In genomic region chr5:3597171-3597570, GRCm38 (mm10) we compare ENCODE assay signal across 11 mouse cellular contexts. TPM values are rescaled to one million over a fixed set of nuclear protein-coding genes. Genes with fewer than 3 reads are reported as not detected.
DNase-seq lines count a peak whose midpoint lies in the region; ATAC-seq and TF ChIP-seq lines count a peak whose summit lies in the region.
"Had no signal": no experiment of that assay in that cellular context is flagged by ENCODE, and none has a peak within 500 bp of the region (broad histone marks: within the 10 kb centered on the region; RNA-seq: fewer than 3 reads in every experiment).

No protein-coding gene starts in this region.

- intact Hi-C loops in gastrocnemius, adult 2 months (cut with DNase I) = loop anchor here (5.0 kb wide), 1 partner anchor 50 kb away; no protein-coding TSS in a partner anchor

- peak overlapping the region; percentile 88; the same call in 1 of the 2 replicates for H3K4me3 ChIP-seq in gastrocnemius, adult 2 months
- H3K4me3 ChIP-seq in E14TG2a.4 (replicated peaks; ENCODE audit: low read length) = peak overlapping the region; percentile 99
- peak overlapping the region; percentile 71 for H3K4me3 ChIP-seq in forebrain, postnatal 0 days (ENCODE audit: low read depth, low read length)
- peak overlapping the region; percentile 86 for H3K4me3 ChIP-seq in liver, embryonic 15.5 days (replicated peaks)
- no peak overlapping the region for H3K4me3 ChIP-seq in thymus, adult 2 months (ENCODE audit: control insufficient read depth, insufficient read depth, low read length)

- H3K27ac ChIP-seq in gastrocnemius, adult 2 months = no peak overlapping the region
- H3K27ac ChIP-seq in forebrain, postnatal 0 days (ENCODE audit: low read depth, low read length) = no peak overlapping the region
- H3K27ac ChIP-seq in liver, embryonic 15.5 days (replicated peaks) = no peak overlapping the region
- H3K27ac ChIP-seq in thymus, adult 2 months (ENCODE audit: control insufficient read depth, insufficient read depth, low read length) = no peak overlapping the region

- no peaks in the 10 kb centered on the region for H3K9me3 ChIP-seq in E14TG2a.4 (ENCODE audit: low read length)
- H3K9me3 ChIP-seq in forebrain, postnatal 0 days (ENCODE audit: low read length) = no peaks in the 10 kb centered on the region
- H3K9me3 ChIP-seq in liver, embryonic 15.5 days (replicated peaks) = no peaks in the 10 kb centered on the region

- TF ChIP-seq POLR2A in thymus, adult 2 months (IDR thresholded peaks at IDR 0.05; ENCODE audit: control insufficient read depth, extremely low read depth, insufficient read depth, low read length, poor library complexity) = no peak

- no peak for DNase-seq in gastrocnemius, adult 2 months
- no peak for DNase-seq in gastrocnemius, postnatal 25 days
- no peak for DNase-seq in forebrain, postnatal 0 days
- DNase-seq in thymus, adult 2 months = no peak
- DNase-seq in cerebellum, postnatal 25 days = no peak

- H3K36me3 ChIP-seq in E14TG2a.4 (ENCODE audit: insufficient read depth, low read length) = peaks cover 26% of the 10 kb centered on the region
- 0 out of 2 replicates have a peak, but pooled peaks cover 2% of the 10 kb centered on the region for H3K36me3 ChIP-seq in forebrain, postnatal 0 days (ENCODE audit: insufficient read depth)
- peaks cover 9% of the 10 kb centered on the region for H3K36me3 ChIP-seq in liver, embryonic 15.5 days (replicated peaks)
- no peaks in the 10 kb centered on the region for H3K36me3 ChIP-seq in thymus, adult 2 months (ENCODE audit: control insufficient read depth, insufficient read depth, low read length)

- no peaks in the 10 kb centered on the region for H3K27me3 ChIP-seq in E14TG2a.4 (ENCODE audit: insufficient read depth, low read length)
- no peaks in the 10 kb centered on the region for H3K27me3 ChIP-seq in forebrain, postnatal 0 days (ENCODE audit: insufficient read depth, low read length)
- H3K27me3 ChIP-seq in liver, embryonic 15.5 days = no peaks in the 10 kb centered on the region
- H3K27me3 ChIP-seq in thymus, adult 2 months (ENCODE audit: control insufficient read depth, insufficient read depth, low read length) = no peaks in the 10 kb centered on the region

- peak overlapping the region; percentile 90 for H3K4me2 ChIP-seq in forebrain, postnatal 0 days (ENCODE audit: low read depth)
- peak overlapping the region; percentile 90 for H3K4me2 ChIP-seq in liver, embryonic 15.5 days

- ATAC-seq in forebrain, postnatal 0 days = no peak
- no peak for ATAC-seq in liver, embryonic 15.5 days (ENCODE audit: insufficient read depth)
- no peak for ATAC-seq in frontal cortex, adult (ENCODE audit: low TSS enrichment)

- H3K4me1 ChIP-seq in E14TG2a.4 (replicated peaks; ENCODE audit: low read depth, low read length) = peaks cover 22% of the 10 kb centered on the region
- peaks cover 12% of the 10 kb centered on the region; the same call in 1 of the 2 replicates for H3K4me1 ChIP-seq in forebrain, postnatal 0 days (ENCODE audit: insufficient read depth)
- H3K4me1 ChIP-seq in liver, embryonic 15.5 days (replicated peaks) = peaks cover 26% of the 10 kb centered on the region
- peaks cover 4% of the 10 kb centered on the region for H3K4me1 ChIP-seq in thymus, adult 2 months (replicated peaks; ENCODE audit: control insufficient read depth, insufficient read depth, low read length)

- H3K9ac ChIP-seq in forebrain, postnatal 0 days = no peak overlapping the region
- no peak overlapping the region for H3K9ac ChIP-seq in liver, embryonic 15.5 days

- TF ChIP-seq CTCF in gastrocnemius, adult 2 months (IDR thresholded peaks at IDR 0.05) = no peak
- no peak for TF ChIP-seq CTCF in E14TG2a.4 (conservative IDR thresholded peaks at IDR 0.05; ENCODE audit: low read length)
- TF ChIP-seq CTCF in forebrain, postnatal 0 days (IDR thresholded peaks at IDR 0.05; ENCODE audit: low read depth) = no peak
- no peak for TF ChIP-seq CTCF in thymus, adult 2 months (IDR thresholded peaks at IDR 0.05; ENCODE audit: borderline replicate concordance, control insufficient read depth, extremely low read depth, insufficient read depth, low read length, poor library complexity)

RNA-seq across cellular contexts. Expression of gene Rbm48, which starts 0.8 kb away (rescaled TPM):
- total RNA-seq in gastrocnemius, adult 2 months (2021) = 1 to 10 TPM; 5.3 to 8.5 TPM
- total RNA-seq in gastrocnemius, postnatal 25 days (2021) = 1 to 10 TPM; 4.3 to 4.7 TPM
- 16.2 and 19.8 TPM in 2 replicates for total RNA-seq in forebrain, postnatal 0 days (2014; rRNA removed)
- polyA plus RNA-seq in forebrain, postnatal 0 days (2015; fragmentation: Nextera tagmentation; extraction: Ambion mirVana) = 19.1 and 19.6 TPM in 2 replicates
- 4.9 and 5.6 TPM in 2 replicates for polyA plus RNA-seq in liver, embryonic 15.5 days (2015; fragmentation: Nextera tagmentation; extraction: Ambion mirVana)
- polyA plus RNA-seq in thymus, adult 2 months (2012; rRNA removed) = 8.9 and 9.7 TPM in 2 replicates

RNA-seq across cellular contexts. Expression of gene Pex1, which starts 1.3 kb away (rescaled TPM):
- total RNA-seq in gastrocnemius, adult 2 months (2021) = 1 to 10 TPM; 8.3 to 8.7 TPM
- 1 to 10 TPM; 6.4 to 7.1 TPM for total RNA-seq in gastrocnemius, postnatal 25 days (2021)
- total RNA-seq in forebrain, postnatal 0 days (2014; rRNA removed) = 16.7 and 20.3 TPM in 2 replicates
- 10.5 and 16.6 TPM in 2 replicates for polyA plus RNA-seq in forebrain, postnatal 0 days (2015; fragmentation: Nextera tagmentation; extraction: Ambion mirVana)
- polyA plus RNA-seq in liver, embryonic 15.5 days (2015; fragmentation: Nextera tagmentation; extraction: Ambion mirVana) = 4.8 and 5.4 TPM in 2 replicates
- polyA plus RNA-seq in thymus, adult 2 months (2012; rRNA removed) = 9.4 and 10.2 TPM in 2 replicates

RNA-seq across cellular contexts. Expression of gene 1700109H08Rik, which starts 25.8 kb away (rescaled TPM):
- total RNA-seq in gastrocnemius, adult 2 months (2021) = 1 to 10 TPM; 5.0 to 6.1 TPM
- 1 to 10 TPM; 3.2 to 4.2 TPM for total RNA-seq in gastrocnemius, postnatal 25 days (2021)
- total RNA-seq in forebrain, postnatal 0 days (2014; rRNA removed) = 4.9 and 5.2 TPM in 2 replicates
- polyA plus RNA-seq in forebrain, postnatal 0 days (2015; fragmentation: Nextera tagmentation; extraction: Ambion mirVana) = 0.69 and 1.1 TPM in 2 replicates
- 1.3 and 1.4 TPM in 2 replicates for polyA plus RNA-seq in liver, embryonic 15.5 days (2015; fragmentation: Nextera tagmentation; extraction: Ambion mirVana)
- 4.5 and 5.2 TPM in 2 replicates for polyA plus RNA-seq in thymus, adult 2 months (2012; rRNA removed)

RNA-seq across cellular contexts. Expression of gene Fam133b, which starts 53.5 kb away (rescaled TPM):
- total RNA-seq in gastrocnemius, adult 2 months (2021) = 10 to 100 TPM; 14.5 to 15.7 TPM
- 10 to 100 TPM; 12.4 to 14.3 TPM for total RNA-seq in gastrocnemius, postnatal 25 days (2021)
- 36.5 and 41.5 TPM in 2 replicates for total RNA-seq in forebrain, postnatal 0 days (2014; rRNA removed)
- 21.9 and 22.9 TPM in 2 replicates for polyA plus RNA-seq in forebrain, postnatal 0 days (2015; fragmentation: Nextera tagmentation; extraction: Ambion mirVana)
- 8.6 and 9.2 TPM in 2 replicates for polyA plus RNA-seq in liver, embryonic 15.5 days (2015; fragmentation: Nextera tagmentation; extraction: Ambion mirVana)
- polyA plus RNA-seq in thymus, adult 2 months (2012; rRNA removed) = 13.4 and 13.7 TPM in 2 replicates

RNA-seq across cellular contexts. Expression of gene Tmbim7, which starts 53.8 kb away (rescaled TPM):
- not detected for total RNA-seq in gastrocnemius, adult 2 months (2021)
- not detected for total RNA-seq in gastrocnemius, postnatal 25 days (2021)
- total RNA-seq in forebrain, postnatal 0 days (2014; rRNA removed) = not detected in 2 replicates
- polyA plus RNA-seq in forebrain, postnatal 0 days (2015; fragmentation: Nextera tagmentation; extraction: Ambion mirVana) = not detected in 2 replicates
- not detected in 2 replicates for polyA plus RNA-seq in liver, embryonic 15.5 days (2015; fragmentation: Nextera tagmentation; extraction: Ambion mirVana)
- not detected in 2 replicates for polyA plus RNA-seq in thymus, adult 2 months (2012; rRNA removed)
- total RNA-seq: gastrocnemius, postnatal 36 days had no signal
- polyA plus RNA-seq: brain, embryonic 14.5 days; lung, adult 2 months had no signal
